Mouse (Mus musculus): Measurements from ENCODE around the gene Osm.
A peak's percentile ranks its signal among the peaks of the same experiment; 100 is the strongest.

Gene Osm

GRCm38 (mm10) chr11:4240151-4240550 is 3.9 kb downstream of the Osm start:
- no peak for DNase-seq (ENCODE audit: extremely low spot score)

- no peak for DNase-seq (ENCODE audit: extremely low spot score)
Observed at GRCm38 (mm10) chr11:4241180-4241579, 5.0 kb downstream of the Osm start.

- no peak for DNase-seq (ENCODE audit: extremely low spot score)
Observed at GRCm38 (mm10) chr11:4246126-4246525, 9.9 kb downstream of the Osm start.

- no peak for DNase-seq (ENCODE audit: extremely low spot score)
Observed at GRCm38 (mm10) chr11:4246623-4247022, 10.4 kb downstream of the Osm start.

- DNase-seq (ENCODE audit: extremely low spot score): no peak
Observed at GRCm38 (mm10) chr11:4247201-4247959, 11.2 kb downstream of the Osm start.

GRCm38 (mm10) chr11:4249151-4249550 is 12.9 kb downstream of the Osm start:
- DNase-seq (ENCODE audit: extremely low spot score): no peak

GRCm38 (mm10) chr11:4250290-4250689 is 14.1 kb downstream of the Osm start:
- DNase-seq (ENCODE audit: extremely low spot score): no peak

GRCm38 (mm10) chr11:4251376-4251775 is 15.2 kb downstream of the Osm start:
- DNase-seq (ENCODE audit: extremely low spot score): no peak

- DNase-seq (ENCODE audit: extremely low spot score): no peak
Observed at GRCm38 (mm10) chr11:4252886-4253285, 16.7 kb downstream of the Osm start.

GRCm38 (mm10) chr11:4256846-4257607 is 20.8 kb downstream of the Osm start, which contains the start of gene Lif:
TSS of gene Lif (plus strand) at chr11:4257557.
- DNase-seq (ENCODE audit: extremely low spot score): no peak

GRCm38 (mm10) chr11:4257756-4258155 is 21.5 kb downstream of the Osm start:
- no peak for DNase-seq (ENCODE audit: extremely low spot score)

- DNase-seq (ENCODE audit: extremely low spot score): peak; percentile 86
Observed at GRCm38 (mm10) chr11:4258657-4259082, 22.4 kb downstream of the Osm start.

GRCm38 (mm10) chr11:4260463-4261187 is 24.4 kb downstream of the Osm start:
- DNase-seq (ENCODE audit: extremely low spot score): no peak

GRCm38 (mm10) chr11:4261188-4261494 is 24.9 kb downstream of the Osm start:
- peak; percentile 57 for DNase-seq (ENCODE audit: extremely low spot score)

GRCm38 (mm10) chr11:4261969-4262368 is 25.7 kb downstream of the Osm start:
- no peak for DNase-seq (ENCODE audit: extremely low spot score)

- DNase-seq (ENCODE audit: extremely low spot score): no peak
Observed at GRCm38 (mm10) chr11:4262847-4263246, 26.6 kb downstream of the Osm start.

GRCm38 (mm10) chr11:4263296-4263695 is 27.1 kb downstream of the Osm start:
- DNase-seq (ENCODE audit: extremely low spot score): no peak

- DNase-seq (ENCODE audit: extremely low spot score): no peak
Observed at GRCm38 (mm10) chr11:4264066-4264465, 27.8 kb downstream of the Osm start.

GRCm38 (mm10) chr11:4266271-4267201 is 30.3 kb downstream of the Osm start:
- DNase-seq (ENCODE audit: extremely low spot score): peak; percentile 47

GRCm38 (mm10) chr11:4267202-4267578 is 31.0 kb downstream of the Osm start:
- no peak for DNase-seq (ENCODE audit: extremely low spot score)

GRCm38 (mm10) chr11:4268500-4268899 is 32.3 kb downstream of the Osm start:
- no peak for DNase-seq (ENCODE audit: extremely low spot score)
